Mouse (Mus musculus): ENCODE data around the gene Smlr1. TPM values are rescaled to one million over a fixed set of nuclear protein-coding genes. Genes with fewer than 3 reads are reported as not detected.
A peak's percentile ranks its signal among the peaks of the same experiment; 100 is the strongest.

Gene Smlr1
- polyA plus RNA-seq, 1 experiment from 2014 or later, result 2.3 TPM

DNA sequence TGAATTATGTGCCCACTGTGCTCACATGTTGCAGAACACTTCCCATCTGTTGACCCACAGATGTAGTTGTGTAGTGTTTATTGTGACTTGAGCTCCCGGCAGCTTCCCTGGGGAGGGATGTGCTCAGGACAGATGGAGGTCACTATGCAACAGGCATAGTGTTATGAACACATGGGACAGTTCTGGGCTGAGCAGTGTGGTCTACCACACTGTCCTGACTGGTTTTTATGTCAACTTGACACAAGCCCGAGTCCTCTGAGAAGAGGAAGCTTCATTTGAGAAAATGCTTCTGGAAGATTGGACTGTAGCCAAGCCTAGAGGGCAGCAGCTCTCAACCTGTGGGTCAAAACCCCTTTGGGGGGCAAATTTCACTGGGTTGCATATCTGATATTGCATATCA is 3.0 kb downstream of the Smlr1 start:
- Histone ChIP-seq H3K36me3 (no peaks in the 10 kb centered on the region), H3K4me1 (no peaks in the 10 kb centered on the region), H3K27me3 (replicated peaks) (no peaks in the 10 kb centered on the region), H3K4me2 (no peak overlapping the region), H3K4me3 (replicated peaks) (no peak overlapping the region), H3K9me3 (no peaks in the 10 kb centered on the region), H3K9ac (no peak overlapping the region), H3K27ac (no peak overlapping the region)
- no peak for ATAC-seq (ENCODE audit: insufficient read depth, low FRiP score, low read depth)
- WGBS, result 40% methylated on average over 2 of the region's 2 CpGs

DNA sequence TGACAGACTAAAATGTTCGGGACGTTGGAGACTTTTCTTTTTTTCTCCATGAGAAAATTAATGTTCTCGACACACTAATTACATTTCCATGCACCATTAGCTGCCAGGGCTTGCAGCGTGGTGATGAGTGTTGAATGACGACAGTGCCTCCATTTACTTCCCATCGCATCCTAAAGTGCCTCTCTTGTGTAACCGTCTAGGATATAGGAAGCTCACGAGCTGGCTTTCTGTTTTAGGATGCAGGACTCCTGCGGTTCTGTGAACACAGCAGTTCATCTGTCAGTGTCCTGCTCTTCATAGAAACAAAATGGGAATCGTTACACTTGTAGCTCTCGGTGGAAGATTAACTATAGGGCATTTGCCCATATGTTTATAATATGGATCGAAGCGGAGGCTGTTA is 4.7 kb downstream of the Smlr1 start:
- Histone ChIP-seq H3K4me3 (replicated peaks) (no peak overlapping the region), H3K4me2 (no peak overlapping the region), H3K27ac (no peak overlapping the region), H3K9me3 (no peaks in the 10 kb centered on the region), H3K27me3 (replicated peaks) (no peaks in the 10 kb centered on the region), H3K36me3 (no peaks in the 10 kb centered on the region), H3K4me1 (no peaks in the 10 kb centered on the region), H3K9ac (no peak overlapping the region)
- ATAC-seq (ENCODE audit: insufficient read depth, low FRiP score, low read depth), result no peak
- WGBS, result 57% methylated on average over 13 of the region's 13 CpGs

- Histone ChIP-seq H3K27ac (no peak overlapping the region), H3K36me3 (no peaks in the 10 kb centered on the region), H3K9ac (no peak overlapping the region), H3K4me2 (no peak overlapping the region), H3K27me3 (replicated peaks) (no peaks in the 10 kb centered on the region), H3K4me1 (no peaks in the 10 kb centered on the region; the same call in 1 of the 2 replicates), H3K4me3 (replicated peaks) (no peak overlapping the region), H3K9me3 (no peaks in the 10 kb centered on the region)
- ATAC-seq (ENCODE audit: insufficient read depth, low FRiP score, low read depth), result no peak
- WGBS, result 76% methylated on average over 3 of the region's 3 CpGs
Measured at GRCm38 (mm10) chr10:25527126-25527525, 8.9 kb downstream of the Smlr1 start.

DNA sequence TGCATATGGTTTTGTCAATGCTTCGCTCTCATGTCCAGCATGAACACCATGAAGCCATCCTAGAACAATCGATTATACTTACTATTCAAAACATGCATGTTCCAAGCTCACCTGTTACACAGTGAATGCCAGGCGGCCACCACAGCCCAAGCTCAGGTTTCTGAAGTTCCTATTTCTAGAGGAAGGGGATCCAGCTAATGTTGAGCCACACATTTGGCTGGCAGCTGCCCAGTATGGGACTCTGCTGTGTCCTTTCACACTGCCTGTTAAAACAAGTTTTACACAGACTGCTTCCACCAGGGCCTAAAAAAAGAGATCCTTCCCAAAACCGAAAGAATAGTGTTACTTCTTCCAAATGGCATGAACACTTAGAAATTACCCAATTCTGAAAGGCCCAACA is 9.4 kb downstream of the Smlr1 start:
- WGBS, result 88% methylated on average over 4 of the region's 4 CpGs
- no peak overlapping the region for H3K27ac ChIP-seq
- H3K4me3 ChIP-seq (replicated peaks), result no peak overlapping the region
- H3K4me2 ChIP-seq, result no peak overlapping the region
- no peak overlapping the region for H3K9ac ChIP-seq
- H3K4me1 ChIP-seq, result no peaks in the 10 kb centered on the region; the same call in 1 of the 2 replicates
- H3K36me3 ChIP-seq, result no peaks in the 10 kb centered on the region
- H3K27me3 ChIP-seq (replicated peaks), result no peaks in the 10 kb centered on the region
- ATAC-seq (ENCODE audit: insufficient read depth, low FRiP score, low read depth), result no peak
- H3K9me3 ChIP-seq, result no peaks in the 10 kb centered on the region

- ATAC-seq (ENCODE audit: insufficient read depth, low FRiP score, low read depth), result no peak
- 68% methylated on average over 4 of the region's 4 CpGs for WGBS
Measured at GRCm38 (mm10) chr10:25526156-25526555, 9.9 kb downstream of the Smlr1 start.

GRCm38 (mm10) chr10:25523727-25524126 is 12.3 kb downstream of the Smlr1 start:
- Histone ChIP-seq H3K27ac (no peak overlapping the region), H3K9me3 (no peaks in the 10 kb centered on the region), H3K27me3 (replicated peaks) (no peaks in the 10 kb centered on the region), H3K4me2 (no peak overlapping the region), H3K4me3 (replicated peaks) (no peak overlapping the region), H3K9ac (no peak overlapping the region), H3K36me3 (no peaks in the 10 kb centered on the region), H3K4me1 (no peaks in the 10 kb centered on the region; the same call in 1 of the 2 replicates)
- WGBS, result 86% methylated on average over 8 of the region's 8 CpGs
- ATAC-seq (ENCODE audit: insufficient read depth, low FRiP score, low read depth), result no peak

More at GRCm38 (mm10) chr10:25526156-25526555, 9.9 kb downstream of the Smlr1 start:
- no peaks in the 10 kb centered on the region for H3K9me3 ChIP-seq
- no peak overlapping the region for H3K9ac ChIP-seq
- no peak overlapping the region for H3K4me2 ChIP-seq
- no peak overlapping the region for H3K27ac ChIP-seq
- no peak overlapping the region for H3K4me3 ChIP-seq (replicated peaks)
- H3K36me3 ChIP-seq, result no peaks in the 10 kb centered on the region
- H3K27me3 ChIP-seq (replicated peaks), result no peaks in the 10 kb centered on the region
- H3K4me1 ChIP-seq, result no peaks in the 10 kb centered on the region; the same call in 1 of the 2 replicates

- Histone ChIP-seq H3K9me3 (no peaks in the 10 kb centered on the region), H3K4me1 (no peaks in the 10 kb centered on the region), H3K27ac (no peak overlapping the region), H3K4me2 (no peak overlapping the region), H3K27me3 (replicated peaks) (no peaks in the 10 kb centered on the region), H3K9ac (no peak overlapping the region), H3K4me3 (replicated peaks) (no peak overlapping the region), H3K36me3 (peaks cover 5% of the 10 kb centered on the region; the same call in 1 of the 2 replicates)
- no peak for ATAC-seq (ENCODE audit: insufficient read depth, low FRiP score, low read depth)
- WGBS, result 79% methylated on average over 5 of the region's 5 CpGs
Measured at GRCm38 (mm10) chr10:25520428-25520827, 15.6 kb downstream of the Smlr1 start.

GRCm38 (mm10) chr10:25519954-25520353 is 16.1 kb downstream of the Smlr1 start:
- H3K27me3 ChIP-seq (replicated peaks), result no peaks in the 10 kb centered on the region
- H3K4me2 ChIP-seq, result no peak overlapping the region
- H3K27ac ChIP-seq, result no peak overlapping the region
- H3K4me3 ChIP-seq (replicated peaks), result no peak overlapping the region
- no peaks in the 10 kb centered on the region for H3K9me3 ChIP-seq
- 70% methylated on average over 3 of the region's 3 CpGs for WGBS
- H3K36me3 ChIP-seq, result peaks cover 5% of the 10 kb centered on the region; the same call in 1 of the 2 replicates
- peak; percentile 47; the same call in 1 of the 2 replicates for ATAC-seq (ENCODE audit: insufficient read depth, low FRiP score, low read depth)
- no peak overlapping the region for H3K9ac ChIP-seq
- H3K4me1 ChIP-seq, result no peaks in the 10 kb centered on the region

DNA sequence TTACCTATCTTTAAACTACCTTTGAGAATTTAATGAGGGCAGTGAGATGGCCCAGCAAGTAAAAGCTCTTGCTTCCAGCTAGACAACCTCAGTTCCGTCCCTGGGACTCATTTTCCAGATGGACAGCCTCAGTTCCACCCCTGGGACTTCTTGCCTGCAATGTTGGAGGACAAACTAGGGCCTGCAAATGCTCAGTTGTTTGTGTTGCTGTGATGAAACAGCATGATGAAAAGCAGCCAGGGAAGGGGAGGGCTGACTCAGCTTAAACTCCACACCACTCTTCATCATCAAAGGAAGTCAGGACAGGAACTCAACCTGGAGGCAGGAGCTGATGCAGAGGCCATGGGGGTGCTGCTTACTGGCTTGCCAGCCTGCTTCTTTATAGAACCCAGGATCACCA is 22.2 kb downstream of the Smlr1 start:
- no peak for ATAC-seq (ENCODE audit: insufficient read depth, low FRiP score, low read depth)
- no peak overlapping the region for H3K4me3 ChIP-seq (replicated peaks)
- WGBS, result 58% methylated on average over 1 of the region's 1 CpGs

GRCm38 (mm10) chr10:25503250-25503649 is 32.8 kb downstream of the Smlr1 start:
- no peaks in the 10 kb centered on the region for H3K4me1 ChIP-seq
- no peak for ATAC-seq (ENCODE audit: insufficient read depth, low FRiP score, low read depth)
- no peak overlapping the region for H3K4me2 ChIP-seq
- H3K27me3 ChIP-seq (replicated peaks), result no peaks in the 10 kb centered on the region
- no peak overlapping the region for H3K27ac ChIP-seq
- no peaks in the 10 kb centered on the region for H3K9me3 ChIP-seq
- peaks cover 10% of the 10 kb centered on the region; the same call in 1 of the 2 replicates for H3K36me3 ChIP-seq
- no peak overlapping the region for H3K4me3 ChIP-seq (replicated peaks)
- 58% methylated on average over 5 of the region's 5 CpGs for WGBS
- H3K9ac ChIP-seq, result no peak overlapping the region

More for the DNA sequence above, 22.2 kb downstream of the Smlr1 start:
- Histone ChIP-seq H3K27ac (no peak overlapping the region), H3K4me2 (no peak overlapping the region), H3K27me3 (replicated peaks) (no peaks in the 10 kb centered on the region), H3K9me3 (no peaks in the 10 kb centered on the region), H3K9ac (no peak overlapping the region), H3K4me1 (no peaks in the 10 kb centered on the region), H3K36me3 (peaks cover 5% of the 10 kb centered on the region; the same call in 1 of the 2 replicates)

DNA sequence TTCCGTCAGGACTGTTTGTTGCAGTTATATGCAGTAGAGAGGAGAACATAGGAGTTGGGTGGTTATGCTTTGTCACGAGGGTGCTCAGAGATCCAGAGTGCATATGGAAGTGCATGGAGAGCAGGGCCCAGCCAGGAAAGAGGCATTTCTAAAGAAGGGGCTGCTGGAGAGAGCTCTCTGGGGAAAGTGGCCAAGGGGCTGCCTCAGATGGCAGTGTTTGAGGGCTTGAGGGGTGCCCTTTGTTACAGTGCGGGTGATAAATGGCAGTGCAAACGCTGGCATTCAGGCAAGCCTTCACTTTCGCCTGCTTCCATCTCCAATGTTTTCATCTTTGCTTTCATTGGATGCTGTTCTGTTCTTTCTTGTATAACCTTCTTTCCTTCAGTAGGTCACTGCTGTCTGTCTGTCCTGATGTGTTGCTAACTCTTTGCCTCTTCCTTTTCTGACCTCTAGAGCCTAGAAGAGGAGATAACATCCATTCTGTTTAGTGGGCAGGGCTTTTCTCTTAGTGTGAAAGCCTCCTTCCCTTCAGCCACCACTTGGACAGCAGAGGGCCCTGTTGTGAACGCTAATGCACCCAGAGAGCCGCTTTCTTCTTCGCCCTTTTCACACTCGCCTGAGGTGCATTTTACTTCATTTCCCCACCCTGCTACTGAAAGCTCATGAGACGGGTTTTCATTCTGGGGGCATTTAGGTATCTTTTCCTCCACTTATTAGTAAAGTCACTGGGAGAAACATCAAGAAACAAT is 36.6 kb downstream of the Smlr1 start:
- no peaks in the 10 kb centered on the region for H3K27me3 ChIP-seq (replicated peaks)
- no peak for ATAC-seq (ENCODE audit: insufficient read depth, low FRiP score, low read depth)
- H3K9me3 ChIP-seq, result no peaks in the 10 kb centered on the region
- no peaks in the 10 kb centered on the region for H3K4me1 ChIP-seq
- no peaks in the 10 kb centered on the region for H3K36me3 ChIP-seq
- WGBS, result 64% methylated on average over 10 of the region's 10 CpGs
- no peak overlapping the region for H3K4me2 ChIP-seq
- no peak overlapping the region for H3K9ac ChIP-seq
- H3K4me3 ChIP-seq (replicated peaks), result no peak overlapping the region
- H3K27ac ChIP-seq, result no peak overlapping the region

DNA sequence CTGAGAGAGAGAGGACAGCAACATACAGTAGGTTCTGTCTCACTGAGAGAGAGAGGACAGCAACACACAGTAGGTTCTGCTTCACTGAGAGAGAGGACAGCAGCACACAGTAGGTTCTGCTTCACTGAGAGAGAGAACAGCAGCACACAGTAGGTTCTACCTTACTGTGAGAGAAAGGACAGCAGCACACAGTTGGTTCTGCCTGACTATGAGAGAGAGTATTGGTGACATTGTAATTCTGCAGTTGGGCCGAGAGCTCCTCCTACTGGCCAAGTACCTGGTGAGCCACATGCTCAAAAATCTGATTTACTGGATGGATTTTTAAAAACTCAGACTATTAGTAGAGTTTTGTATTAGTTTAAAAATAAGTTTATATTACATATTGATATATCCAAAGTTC is 47.6 kb downstream of the Smlr1 start:
- Histone ChIP-seq H3K9me3 (no peaks in the 10 kb centered on the region), H3K4me2 (no peak overlapping the region), H3K36me3 (no peaks in the 10 kb centered on the region), H3K4me3 (replicated peaks) (no peak overlapping the region), H3K9ac (no peak overlapping the region), H3K27ac (no peak overlapping the region), H3K27me3 (replicated peaks) (no peaks in the 10 kb centered on the region), H3K4me1 (no peaks in the 10 kb centered on the region)
- WGBS, result 15% methylated on average over 1 of the region's 1 CpGs
- ATAC-seq (ENCODE audit: insufficient read depth, low FRiP score, low read depth), result no peak

Data from stomach, embryonic 15.5 days (tissue).